Mouse (Mus musculus): Measurements from ENCODE around the gene Nlrp9b. TPM values are rescaled to one million over a fixed set of nuclear protein-coding genes. Genes with fewer than 3 reads are reported as not detected.
"Not testable (repeated sequence)": the region's sequence is repeated elsewhere in the genome, so short reads cannot be mapped to it uniquely, and the experiment has no call there.

Nlrp9b gene
- polyA plus RNA-seq (2014; fragmentation: Nextera tagmentation; extraction: Ambion mirVana): not detected in 2 replicates

GRCm38 (mm10) chr7:19991165-19991564 lies at the start of gene Nlrp9b:
Nlrp9b (plus strand) TSS chr7:19991465.
- not testable (repeated sequence) for H3K9me3 ChIP-seq (ENCODE audit: control insufficient read depth, low read length); H3K4me1 ChIP-seq (ENCODE audit: control insufficient read depth, insufficient read depth, low read length); H3K4me2 ChIP-seq; H3K36me3 ChIP-seq (ENCODE audit: control insufficient read depth, insufficient read depth, low read length); H3K4me3 ChIP-seq (ENCODE audit: low read depth, low read length); H3K9ac ChIP-seq (ENCODE audit: low read length); H3K27me3 ChIP-seq (ENCODE audit: control insufficient read depth, insufficient read depth, low read length); DNase-seq (ENCODE audit: low spot score, missing footprints); ATAC-seq (ENCODE audit: low FRiP score); H3K27ac ChIP-seq (ENCODE audit: low read depth, low read length)
- 73% methylated on average over 8 of the region's 8 CpGs for WGBS

- no peaks in the 10 kb centered on the region for H3K36me3 ChIP-seq (ENCODE audit: control insufficient read depth, insufficient read depth, low read length)
- no peaks in the 10 kb centered on the region for H3K4me1 ChIP-seq (ENCODE audit: control insufficient read depth, insufficient read depth, low read length)
- H3K4me3 ChIP-seq (ENCODE audit: low read depth, low read length): no peak overlapping the region
- H3K27ac ChIP-seq (ENCODE audit: low read depth, low read length): no peak overlapping the region
- WGBS: 88% methylated on average over 8 of the region's 8 CpGs
- H3K4me2 ChIP-seq: no peak overlapping the region
- no peak for ATAC-seq (ENCODE audit: low FRiP score)
- no peak for DNase-seq (ENCODE audit: low spot score, missing footprints)
- H3K9me3 ChIP-seq (ENCODE audit: control insufficient read depth, low read length): no peaks in the 10 kb centered on the region
- no peaks in the 10 kb centered on the region for H3K27me3 ChIP-seq (ENCODE audit: control insufficient read depth, insufficient read depth, low read length)
- H3K9ac ChIP-seq (ENCODE audit: low read length): no peak overlapping the region
Observed at GRCm38 (mm10) chr7:19944709-19945108, 46.6 kb upstream of the Nlrp9b start.

GRCm38 (mm10) chr7:19945201-19945600 lies 46.1 kb upstream of the Nlrp9b start:
- Histone ChIP-seq H3K9ac (ENCODE audit: low read length) (no peak overlapping the region), H3K27me3 (ENCODE audit: control insufficient read depth, insufficient read depth, low read length) (no peaks in the 10 kb centered on the region), H3K36me3 (ENCODE audit: control insufficient read depth, insufficient read depth, low read length) (no peaks in the 10 kb centered on the region), H3K9me3 (ENCODE audit: control insufficient read depth, low read length) (no peaks in the 10 kb centered on the region), H3K27ac (ENCODE audit: low read depth, low read length) (no peak overlapping the region), H3K4me3 (ENCODE audit: low read depth, low read length) (no peak overlapping the region), H3K4me1 (ENCODE audit: control insufficient read depth, insufficient read depth, low read length) (no peaks in the 10 kb centered on the region), H3K4me2 (no peak overlapping the region)
- WGBS: 89% methylated on average over 5 of the region's 5 CpGs
- ATAC-seq (ENCODE audit: low FRiP score): no peak
- DNase-seq (ENCODE audit: low spot score, missing footprints): no peak

GRCm38 (mm10) chr7:19945821-19946515 lies 45.3 kb upstream of the Nlrp9b start:
- Histone ChIP-seq H3K27me3 (ENCODE audit: control insufficient read depth, insufficient read depth, low read length) (no peaks in the 10 kb centered on the region), H3K9me3 (ENCODE audit: control insufficient read depth, low read length) (no peaks in the 10 kb centered on the region), H3K9ac (ENCODE audit: low read length) (no peak overlapping the region), H3K27ac (ENCODE audit: low read depth, low read length) (no peak overlapping the region), H3K36me3 (ENCODE audit: control insufficient read depth, insufficient read depth, low read length) (no peaks in the 10 kb centered on the region), H3K4me3 (ENCODE audit: low read depth, low read length) (no peak overlapping the region), H3K4me2 (no peak overlapping the region), H3K4me1 (ENCODE audit: control insufficient read depth, insufficient read depth, low read length) (no peaks in the 10 kb centered on the region)
- DNase-seq (ENCODE audit: low spot score, missing footprints) (no peak), ATAC-seq (ENCODE audit: low FRiP score) (no peak)
- WGBS: 91% methylated on average over 13 of the region's 13 CpGs

- Histone ChIP-seq H3K27me3 (ENCODE audit: control insufficient read depth, insufficient read depth, low read length) (no peaks in the 10 kb centered on the region), H3K27ac (ENCODE audit: low read depth, low read length) (no peak overlapping the region), H3K36me3 (ENCODE audit: control insufficient read depth, insufficient read depth, low read length) (no peaks in the 10 kb centered on the region), H3K4me2 (no peak overlapping the region), H3K9me3 (ENCODE audit: control insufficient read depth, low read length) (no peaks in the 10 kb centered on the region), H3K4me1 (ENCODE audit: control insufficient read depth, insufficient read depth, low read length) (0 out of 2 replicates have a peak, but pooled peaks cover 3% of the 10 kb centered on the region), H3K4me3 (ENCODE audit: low read depth, low read length) (no peak overlapping the region), H3K9ac (ENCODE audit: low read length) (no peak overlapping the region)
- WGBS: 75% methylated on average over 12 of the region's 12 CpGs
- ATAC-seq (ENCODE audit: low FRiP score) (no peak), DNase-seq (ENCODE audit: low spot score, missing footprints) (no peak)
Observed at GRCm38 (mm10) chr7:19948956-19949355, 42.3 kb upstream of the Nlrp9b start.

GRCm38 (mm10) chr7:19949996-19950395 lies 41.3 kb upstream of the Nlrp9b start:
- DNase-seq (ENCODE audit: low spot score, missing footprints): no peak
- H3K27ac ChIP-seq (ENCODE audit: low read depth, low read length): no peak overlapping the region
- H3K9me3 ChIP-seq (ENCODE audit: control insufficient read depth, low read length): no peaks in the 10 kb centered on the region
- H3K9ac ChIP-seq (ENCODE audit: low read length): no peak overlapping the region
- WGBS: 60% methylated on average over 10 of the region's 10 CpGs
- no peaks in the 10 kb centered on the region for H3K36me3 ChIP-seq (ENCODE audit: control insufficient read depth, insufficient read depth, low read length)
- no peak overlapping the region for H3K4me2 ChIP-seq
- H3K4me1 ChIP-seq (ENCODE audit: control insufficient read depth, insufficient read depth, low read length): 0 out of 2 replicates have a peak, but pooled peaks cover 3% of the 10 kb centered on the region
- no peaks in the 10 kb centered on the region for H3K27me3 ChIP-seq (ENCODE audit: control insufficient read depth, insufficient read depth, low read length)
- H3K4me3 ChIP-seq (ENCODE audit: low read depth, low read length): no peak overlapping the region
- ATAC-seq (ENCODE audit: low FRiP score): no peak

- no peaks in the 10 kb centered on the region for H3K36me3 ChIP-seq (ENCODE audit: control insufficient read depth, insufficient read depth, low read length)
- H3K9ac ChIP-seq (ENCODE audit: low read length): no peak within 1 kb of the TSS
- H3K27me3 ChIP-seq (ENCODE audit: control insufficient read depth, insufficient read depth, low read length): no peaks in the 10 kb centered on the region
- WGBS: 52% methylated on average over 9 of the region's 9 CpGs
- no peak within 1 kb of the TSS for H3K4me3 ChIP-seq (ENCODE audit: low read depth, low read length)
- 0 out of 2 replicates have a peak, but pooled peaks cover 3% of the 10 kb centered on the region for H3K4me1 ChIP-seq (ENCODE audit: control insufficient read depth, insufficient read depth, low read length)
- no peak within 1 kb of the TSS for H3K4me2 ChIP-seq
- DNase-seq (ENCODE audit: low spot score, missing footprints) (no peak), ATAC-seq (ENCODE audit: low FRiP score) (no peak)
- H3K9me3 ChIP-seq (ENCODE audit: control insufficient read depth, low read length): no peaks in the 10 kb centered on the region
- no peak within 1 kb of the TSS for H3K27ac ChIP-seq (ENCODE audit: low read depth, low read length)
Observed at GRCm38 (mm10) chr7:19950589-19950988, 40.7 kb upstream of the Nlrp9b start, which contains the start of gene Igsf23. Igsf23 (minus strand) TSS chr7:19950756.

GRCm38 (mm10) chr7:19952320-19952986 lies 38.8 kb upstream of the Nlrp9b start:
- Histone ChIP-seq H3K9ac (ENCODE audit: low read length) (no peak overlapping the region), H3K4me3 (ENCODE audit: low read depth, low read length) (no peak overlapping the region), H3K36me3 (ENCODE audit: control insufficient read depth, insufficient read depth, low read length) (no peaks in the 10 kb centered on the region), H3K9me3 (ENCODE audit: control insufficient read depth, low read length) (no peaks in the 10 kb centered on the region), H3K4me1 (ENCODE audit: control insufficient read depth, insufficient read depth, low read length) (0 out of 2 replicates have a peak, but pooled peaks cover 3% of the 10 kb centered on the region), H3K27me3 (ENCODE audit: control insufficient read depth, insufficient read depth, low read length) (no peaks in the 10 kb centered on the region), H3K4me2 (no peak overlapping the region), H3K27ac (ENCODE audit: low read depth, low read length) (no peak overlapping the region)
- DNase-seq (ENCODE audit: low spot score, missing footprints) (peak; percentile 83), ATAC-seq (ENCODE audit: low FRiP score) (peak; percentile 73)
- 39% methylated on average over 10 of the region's 10 CpGs for WGBS

GRCm38 (mm10) chr7:19953054-19953453 lies 38.2 kb upstream of the Nlrp9b start:
- WGBS: 39% methylated on average over 9 of the region's 9 CpGs
- ATAC-seq (ENCODE audit: low FRiP score): peak; percentile 31; the same call in 1 of the 2 replicates
- 0 out of 2 replicates have a peak, but pooled peaks cover 3% of the 10 kb centered on the region for H3K4me1 ChIP-seq (ENCODE audit: control insufficient read depth, insufficient read depth, low read length)

More at GRCm38 (mm10) chr7:19953054-19953453, 38.2 kb upstream of the Nlrp9b start:
- Histone ChIP-seq H3K27me3 (ENCODE audit: control insufficient read depth, insufficient read depth, low read length) (no peaks in the 10 kb centered on the region), H3K4me2 (no peak overlapping the region), H3K36me3 (ENCODE audit: control insufficient read depth, insufficient read depth, low read length) (no peaks in the 10 kb centered on the region), H3K27ac (ENCODE audit: low read depth, low read length) (no peak overlapping the region; the same call in 1 of the 2 replicates), H3K9ac (ENCODE audit: low read length) (no peak overlapping the region), H3K9me3 (ENCODE audit: control insufficient read depth, low read length) (no peaks in the 10 kb centered on the region), H3K4me3 (ENCODE audit: low read depth, low read length) (no peak overlapping the region)
- no peak for DNase-seq (ENCODE audit: low spot score, missing footprints)

Data from midbrain, embryonic 11.5 days (tissue).